Mouse (Mus musculus): ENCODE measurements around the gene Wdr31. TPM values are rescaled to one million over a fixed set of nuclear protein-coding genes. Genes with fewer than 3 reads are reported as not detected.

Gene Wdr31
- polyA plus RNA-seq, 1 experiment, result 0.94 TPM

GRCm38 (mm10) chr4:62460348-62460747 lies 10.3 kb downstream of the Wdr31 start:
- Histone ChIP-seq H3K4me3 (ENCODE audit: insufficient read depth, low read length) (no peak overlapping the region), H3K4me1 (ENCODE audit: control insufficient read depth, insufficient read depth, low read length) (no peaks in the 10 kb centered on the region), H3K27ac (ENCODE audit: insufficient read depth, low read depth, low read length) (no peak overlapping the region)
- TF ChIP-seq POLR2A (IDR thresholded peaks at IDR 0.05; ENCODE audit: borderline replicate concordance, low read depth, low read length) (no peak), CTCF (IDR thresholded peaks at IDR 0.05; ENCODE audit: low read depth, low read length) (no peak)

GRCm38 (mm10) chr4:62459081-62459480 lies 11.6 kb downstream of the Wdr31 start:
- H3K4me1 ChIP-seq (ENCODE audit: control insufficient read depth, insufficient read depth, low read length), result no peaks in the 10 kb centered on the region
- TF ChIP-seq CTCF (IDR thresholded peaks at IDR 0.05; ENCODE audit: low read depth, low read length), result no peak
- no peak for TF ChIP-seq POLR2A (IDR thresholded peaks at IDR 0.05; ENCODE audit: borderline replicate concordance, low read depth, low read length)
- no peak overlapping the region for H3K4me3 ChIP-seq (ENCODE audit: insufficient read depth, low read length)
- H3K27ac ChIP-seq (ENCODE audit: insufficient read depth, low read depth, low read length), result no peak overlapping the region

DNA sequence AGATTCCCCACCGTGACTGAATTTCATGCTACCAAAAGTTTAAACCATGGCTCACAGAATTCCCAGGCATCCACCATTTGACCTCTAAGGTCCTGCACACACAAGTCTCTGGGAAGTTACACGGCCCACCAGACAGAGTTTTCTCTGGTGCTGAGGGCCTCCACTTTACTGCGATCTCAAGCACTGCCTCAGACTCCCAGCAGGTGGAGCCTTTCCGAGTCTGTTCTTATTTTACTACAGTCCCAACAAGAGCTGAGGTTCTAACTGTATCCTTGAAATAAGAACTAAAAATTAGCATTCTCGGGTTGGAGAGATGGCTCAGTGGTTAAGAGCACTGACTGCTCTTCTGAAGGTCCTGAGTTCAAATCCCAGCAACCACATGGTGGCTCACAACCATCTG lies 15.7 kb downstream of the Wdr31 start:
- Histone ChIP-seq H3K4me1 (ENCODE audit: control insufficient read depth, insufficient read depth, low read length) (no peaks in the 10 kb centered on the region), H3K27ac (ENCODE audit: insufficient read depth, low read depth, low read length) (no peak overlapping the region), H3K4me3 (ENCODE audit: insufficient read depth, low read length) (no peak overlapping the region)
- TF ChIP-seq POLR2A (IDR thresholded peaks at IDR 0.05; ENCODE audit: borderline replicate concordance, low read depth, low read length) (no peak), CTCF (IDR thresholded peaks at IDR 0.05; ENCODE audit: low read depth, low read length) (peak; percentile 48; the same call in 1 of the 2 replicates)

GRCm38 (mm10) chr4:62440986-62441385 lies 29.7 kb downstream of the Wdr31 start:
- Histone ChIP-seq H3K4me3 (ENCODE audit: insufficient read depth, low read length) (no peak overlapping the region), H3K27ac (ENCODE audit: insufficient read depth, low read depth, low read length) (no peak overlapping the region), H3K4me1 (ENCODE audit: control insufficient read depth, insufficient read depth, low read length) (peaks cover 6% of the 10 kb centered on the region; the same call in 1 of the 2 replicates)
- TF ChIP-seq POLR2A (IDR thresholded peaks at IDR 0.05; ENCODE audit: borderline replicate concordance, low read depth, low read length) (no peak), CTCF (IDR thresholded peaks at IDR 0.05; ENCODE audit: low read depth, low read length) (no peak)

- H3K27ac ChIP-seq (ENCODE audit: insufficient read depth, low read depth, low read length), result no peak overlapping the region
- no peak overlapping the region for H3K4me3 ChIP-seq (ENCODE audit: insufficient read depth, low read length)
- peaks cover 6% of the 10 kb centered on the region; the same call in 1 of the 2 replicates for H3K4me1 ChIP-seq (ENCODE audit: control insufficient read depth, insufficient read depth, low read length)
- TF ChIP-seq POLR2A (IDR thresholded peaks at IDR 0.05; ENCODE audit: borderline replicate concordance, low read depth, low read length) (no peak), CTCF (IDR thresholded peaks at IDR 0.05; ENCODE audit: low read depth, low read length) (no peak)
These were observed 30.2 kb downstream of the Wdr31 start for GRCm38 (mm10) chr4:62440544-62440943.

DNA sequence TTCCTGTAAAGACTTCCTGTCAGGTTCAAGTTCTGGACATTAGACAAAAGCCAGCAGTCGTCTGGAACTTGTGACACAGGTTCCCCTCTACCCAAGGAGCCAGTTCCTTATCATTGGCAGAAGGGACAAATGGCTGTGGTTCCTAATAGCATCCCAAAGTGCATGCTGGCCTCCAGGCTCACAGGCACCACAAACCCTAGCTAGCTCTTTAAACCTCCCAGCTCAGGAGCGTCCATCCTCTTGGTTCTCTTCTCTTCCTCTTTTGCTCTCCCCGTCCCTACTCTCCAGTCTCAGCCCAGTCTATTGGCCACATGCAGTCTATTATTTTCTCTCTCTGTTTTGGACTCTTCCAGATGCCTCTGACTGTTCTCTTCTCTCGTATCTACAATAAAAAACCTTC lies 30.9 kb downstream of the Wdr31 start:
- TF ChIP-seq CTCF (IDR thresholded peaks at IDR 0.05; ENCODE audit: low read depth, low read length) (no peak), POLR2A (IDR thresholded peaks at IDR 0.05; ENCODE audit: borderline replicate concordance, low read depth, low read length) (no peak)
- peaks cover 6% of the 10 kb centered on the region; the same call in 1 of the 2 replicates for H3K4me1 ChIP-seq (ENCODE audit: control insufficient read depth, insufficient read depth, low read length)
- no peak overlapping the region for H3K27ac ChIP-seq (ENCODE audit: insufficient read depth, low read depth, low read length)
- H3K4me3 ChIP-seq (ENCODE audit: insufficient read depth, low read length), result no peak overlapping the region

DNA sequence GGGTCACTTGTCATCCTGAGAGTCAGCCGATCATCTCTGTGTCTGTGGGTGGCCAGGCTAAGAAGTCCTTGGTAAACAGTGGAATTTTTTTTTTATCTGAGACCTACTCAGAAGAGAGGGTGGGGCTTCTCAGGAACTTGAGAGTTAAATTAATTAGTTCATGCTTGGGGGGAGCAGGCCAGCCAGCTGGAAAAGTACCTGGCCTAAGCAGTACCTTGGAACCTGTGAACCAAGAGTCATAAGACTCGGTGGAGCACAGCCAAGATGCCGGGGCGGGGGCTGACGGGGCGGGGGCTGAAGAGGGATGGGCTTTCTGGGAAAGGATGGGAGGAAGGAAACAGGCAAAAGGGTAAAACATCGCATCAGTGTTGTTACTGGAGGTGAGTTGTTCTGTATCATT lies 32.8 kb downstream of the Wdr31 start:
- TF ChIP-seq CTCF (IDR thresholded peaks at IDR 0.05; ENCODE audit: low read depth, low read length), result no peak
- no peak for TF ChIP-seq POLR2A (IDR thresholded peaks at IDR 0.05; ENCODE audit: borderline replicate concordance, low read depth, low read length)
- H3K4me1 ChIP-seq (ENCODE audit: control insufficient read depth, insufficient read depth, low read length), result peaks cover 17% of the 10 kb centered on the region
- H3K4me3 ChIP-seq (ENCODE audit: insufficient read depth, low read length), result no peak overlapping the region
- H3K27ac ChIP-seq (ENCODE audit: insufficient read depth, low read depth, low read length), result no peak overlapping the region

DNA sequence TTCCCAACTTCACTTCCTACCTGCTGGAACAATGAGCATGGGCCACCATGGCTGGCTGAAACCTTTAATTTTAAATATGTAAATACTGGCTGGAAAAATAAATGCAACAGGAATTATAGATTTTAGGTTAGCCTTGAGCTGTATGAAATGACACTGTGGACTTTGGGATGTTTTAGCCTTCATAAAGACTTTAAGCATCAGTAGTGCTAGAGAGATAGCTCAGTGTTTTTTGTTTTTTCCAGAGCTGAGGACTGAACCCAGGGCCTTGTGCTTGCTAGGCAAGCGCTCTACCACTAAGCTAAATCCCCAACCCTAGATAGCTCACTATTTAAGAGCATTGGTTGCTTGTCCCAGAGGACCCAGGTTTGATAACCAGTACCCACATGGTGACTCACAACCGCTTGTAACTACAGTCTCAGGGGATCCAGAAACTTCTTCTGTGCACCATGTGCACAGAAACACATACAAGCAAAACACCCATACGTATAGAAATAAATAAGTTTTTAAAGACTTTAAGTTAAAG lies 33.4 kb downstream of the Wdr31 start:
- peaks cover 17% of the 10 kb centered on the region for H3K4me1 ChIP-seq (ENCODE audit: control insufficient read depth, insufficient read depth, low read length)
- H3K27ac ChIP-seq (ENCODE audit: insufficient read depth, low read depth, low read length), result no peak overlapping the region
- H3K4me3 ChIP-seq (ENCODE audit: insufficient read depth, low read length), result no peak overlapping the region
- TF ChIP-seq CTCF (IDR thresholded peaks at IDR 0.05; ENCODE audit: low read depth, low read length), result no peak
- no peak for TF ChIP-seq POLR2A (IDR thresholded peaks at IDR 0.05; ENCODE audit: borderline replicate concordance, low read depth, low read length)

GRCm38 (mm10) chr4:62435081-62435480 lies 35.6 kb downstream of the Wdr31 start, which contains the start of gene Rnf183:
TSS of gene Rnf183 (minus strand) at chr4:62435252.
- Histone ChIP-seq H3K4me3 (ENCODE audit: insufficient read depth, low read length) (no peak within 1 kb of the TSS), H3K27ac (ENCODE audit: insufficient read depth, low read depth, low read length) (no peak within 1 kb of the TSS), H3K4me1 (ENCODE audit: control insufficient read depth, insufficient read depth, low read length) (peaks cover 19% of the 10 kb centered on the region)
- no peak for TF ChIP-seq CTCF (IDR thresholded peaks at IDR 0.05; ENCODE audit: low read depth, low read length)
- no peak for TF ChIP-seq POLR2A (IDR thresholded peaks at IDR 0.05; ENCODE audit: borderline replicate concordance, low read depth, low read length)

DNA sequence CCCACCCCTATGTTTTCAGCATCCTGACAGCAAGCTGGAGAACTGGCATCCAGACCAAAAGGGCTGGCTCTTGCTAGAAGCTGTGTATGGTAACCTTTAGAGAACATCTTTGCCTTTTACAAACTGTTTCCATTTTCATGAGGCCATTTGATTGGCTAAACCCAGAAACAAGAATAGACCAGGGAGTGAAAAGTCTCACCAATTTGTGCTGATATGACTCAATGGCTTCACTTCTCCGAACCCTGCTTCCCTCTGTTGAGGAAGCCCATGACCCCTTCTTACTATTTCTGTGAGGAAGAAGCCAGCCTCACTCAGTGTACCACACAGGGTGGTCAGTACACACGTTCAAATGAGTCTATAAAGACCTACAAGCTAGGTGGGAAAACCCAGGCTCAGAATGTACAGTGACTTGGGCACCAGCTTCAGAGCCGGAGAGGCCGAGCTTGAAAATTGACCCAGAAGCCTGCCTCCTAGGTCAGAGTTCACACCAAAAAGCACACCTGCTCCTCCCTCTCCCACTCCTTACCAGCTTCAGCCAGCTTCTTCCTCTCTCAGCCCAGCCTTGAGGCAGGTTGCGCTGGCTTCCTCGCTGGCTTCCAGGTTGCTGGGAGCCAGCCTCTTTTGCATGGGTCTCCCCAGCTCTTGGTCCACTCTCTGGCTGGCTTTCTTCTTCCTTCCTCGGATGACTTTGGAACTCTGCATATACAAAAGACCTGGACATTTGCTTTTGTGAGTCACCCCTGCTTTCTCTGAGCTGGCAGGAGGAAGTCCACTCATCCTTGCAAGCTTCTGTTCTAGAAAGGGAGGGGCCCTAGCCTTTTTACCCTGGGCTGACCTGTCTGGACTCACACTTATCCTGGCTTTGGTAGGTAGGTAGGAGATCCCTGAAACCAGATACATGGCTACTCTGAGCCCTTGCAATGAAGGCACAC lies 36.5 kb downstream of the Wdr31 start:
- no peak for TF ChIP-seq CTCF (IDR thresholded peaks at IDR 0.05; ENCODE audit: low read depth, low read length)
- no peak for TF ChIP-seq POLR2A (IDR thresholded peaks at IDR 0.05; ENCODE audit: borderline replicate concordance, low read depth, low read length)
- no peak overlapping the region for H3K4me3 ChIP-seq (ENCODE audit: insufficient read depth, low read length)
- H3K27ac ChIP-seq (ENCODE audit: insufficient read depth, low read depth, low read length), result no peak overlapping the region
- H3K4me1 ChIP-seq (ENCODE audit: control insufficient read depth, insufficient read depth, low read length), result peaks cover 18% of the 10 kb centered on the region

Measured in bone marrow macrophage, adult 2 months (primary cell).